9 mouse cellular contexts compared by ENCODE assay signal in the genomic region with DNA sequence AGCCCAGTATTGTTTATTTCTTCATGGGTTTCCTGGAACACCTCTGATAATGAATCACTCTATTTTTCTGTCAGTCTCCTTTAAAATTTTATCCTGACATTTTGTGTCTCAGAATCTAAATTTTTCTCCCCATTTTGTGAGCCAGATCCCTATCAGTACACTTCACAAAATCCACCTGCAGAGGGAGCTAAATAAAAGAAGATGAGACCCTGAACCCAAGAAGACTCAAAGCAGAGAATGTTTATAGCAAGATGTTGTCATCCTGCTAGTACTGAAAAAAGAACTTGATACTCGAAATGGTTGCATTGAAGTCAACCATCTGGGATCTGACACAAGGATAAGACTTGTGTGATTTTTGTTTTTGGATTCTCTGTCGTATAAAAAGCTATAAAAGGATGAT. TPM values are rescaled to one million over a fixed set of nuclear protein-coding genes. Genes with fewer than 3 reads are reported as not detected.
DNase-seq lines count a peak whose midpoint lies in the region; ATAC-seq and TF ChIP-seq lines count a peak whose summit lies in the region.
"Had no signal": no experiment of that assay in that cellular context is flagged by ENCODE, and none has a peak within 500 bp of the region (broad histone marks: within the 10 kb centered on the region; RNA-seq: fewer than 3 reads in every experiment).

No protein-coding gene starts in this region.

- peak; percentile 67 for TF ChIP-seq CTCF in hindbrain, postnatal 0 days (IDR thresholded peaks at IDR 0.05; ENCODE audit: low read depth)

- H3K27me3 ChIP-seq in hindbrain, postnatal 0 days (ENCODE audit: insufficient read depth, low read length): no peaks in the 10 kb centered on the region
- no peaks in the 10 kb centered on the region for H3K27me3 ChIP-seq in hindbrain, embryonic 10.5 days (ENCODE audit: insufficient read depth, poor library complexity, severe bottlenecking)
- H3K27me3 ChIP-seq: liver, embryonic 13.5 days had no signal

- no peak overlapping the region for H3K4me3 ChIP-seq in hindbrain, postnatal 0 days (ENCODE audit: low read length)
- no peak overlapping the region for H3K4me3 ChIP-seq in hindbrain, embryonic 10.5 days
- H3K4me3 ChIP-seq: liver, embryonic 13.5 days had no signal

- H3K36me3 ChIP-seq in hindbrain, postnatal 0 days (ENCODE audit: insufficient read depth, low read length): no peaks in the 10 kb centered on the region
- peaks cover 6% of the 10 kb centered on the region for H3K36me3 ChIP-seq in hindbrain, embryonic 10.5 days
- H3K36me3 ChIP-seq: liver, embryonic 13.5 days had no signal

- no peak for ATAC-seq in hindbrain, postnatal 0 days

- H3K9me3 ChIP-seq in hindbrain, postnatal 0 days (ENCODE audit: low read length): no peaks in the 10 kb centered on the region
- no peaks in the 10 kb centered on the region for H3K9me3 ChIP-seq in hindbrain, embryonic 10.5 days
- H3K9me3 ChIP-seq: liver, embryonic 13.5 days had no signal

- H3K27ac ChIP-seq in hindbrain, postnatal 0 days: no peak overlapping the region
- H3K27ac ChIP-seq in hindbrain, embryonic 10.5 days: no peak overlapping the region
- H3K27ac ChIP-seq: liver, embryonic 13.5 days had no signal

- no peak overlapping the region for H3K4me2 ChIP-seq in hindbrain, postnatal 0 days (ENCODE audit: low read depth, low read length)
- H3K4me2 ChIP-seq: liver, embryonic 13.5 days had no signal

- no peaks in the 10 kb centered on the region for H3K4me1 ChIP-seq in hindbrain, postnatal 0 days (ENCODE audit: insufficient read depth, low read length)
- no peaks in the 10 kb centered on the region for H3K4me1 ChIP-seq in hindbrain, embryonic 10.5 days (replicated peaks)

- no peak overlapping the region for H3K9ac ChIP-seq in hindbrain, postnatal 0 days (replicated peaks; ENCODE audit: low read length)
- H3K9ac ChIP-seq: liver, embryonic 13.5 days had no signal

- 45% methylated on average over 2 of the region's 2 CpGs for WGBS in hindbrain, postnatal 0 days
- WGBS in hindbrain, embryonic 10.5 days: 48% methylated on average over 2 of the region's 2 CpGs

- DNase-seq in hindbrain, postnatal 0 days (ENCODE audit: low spot score): peak; percentile 80
- no peak for DNase-seq in hindbrain, embryonic 10.5 days (ENCODE audit: low spot score)
- DNase-seq in 3T3-L1 (ENCODE audit: low read depth, low spot score): peak; percentile 59
- DNase-seq in B cell, adult 2 months: peak; percentile 23 to 32
- DNase-seq in embryo, embryonic 10.5 days (ENCODE audit: low spot score): peak; percentile 77
- DNase-seq in right cerebral cortex, postnatal 25 days: no peak
- DNase-seq in spleen, adult 18-20 months: no peak
- no peak for DNase-seq in kidney, adult 11 months
- DNase-seq: liver, embryonic 13.5 days had no signal

RNA-seq across cellular contexts. Expression of a gene that starts 40.1 kb away (rescaled TPM):
- 110 and 114 TPM in 2 replicates for total RNA-seq in hindbrain, postnatal 0 days (2014; rRNA removed)
- polyA plus RNA-seq in hindbrain, postnatal 0 days (2015; fragmentation: Nextera tagmentation; extraction: Ambion mirVana): 84.8 and 89.1 TPM in 2 replicates
- 62.5 and 70.1 TPM in 2 replicates for polyA plus RNA-seq in hindbrain, embryonic 10.5 days (2016; fragmentation: Nextera tagmentation; extraction: Ambion mirVana)

Comparison
In these comparisons a context has a peak if more than half of its experiments do, and no peak if none do; other contexts are left out.
1. DNase-seq: peak in hindbrain, postnatal 0 days (single experiment), 3T3-L1 (single experiment), B cell, adult 2 months (2 of 2) and embryo, embryonic 10.5 days (single experiment); none in hindbrain, embryonic 10.5 days (single experiment), right cerebral cortex, postnatal 25 days (single experiment), spleen, adult 18-20 months (0 of 2) and kidney, adult 11 months (single experiment).